Mouse (Mus musculus): Measurements from ENCODE around the gene Psmc6.

DNA sequence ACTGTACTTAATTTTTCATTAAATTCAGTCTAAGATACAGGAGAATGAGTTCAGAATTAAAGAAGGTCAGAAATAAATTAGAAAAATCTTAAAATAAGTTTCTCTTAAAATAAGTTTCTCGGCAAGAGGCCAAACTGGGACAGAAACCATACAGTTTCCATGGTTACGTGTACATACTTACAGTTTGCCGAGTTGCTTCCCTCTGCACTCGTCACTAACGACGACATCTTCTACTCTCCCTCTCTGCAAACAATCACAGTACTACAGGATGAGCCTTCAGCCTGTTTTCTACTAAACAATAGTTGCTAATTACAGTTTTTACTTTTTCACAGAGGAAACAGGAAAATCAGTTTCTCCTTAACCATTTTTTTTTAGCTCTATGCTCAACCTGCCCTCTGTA is 51.2 kb downstream of the Psmc6 start:
- TF ChIP-seq CTCF (IDR thresholded peaks at IDR 0.05; ENCODE audit: borderline replicate concordance, control insufficient read depth, extremely low read depth, insufficient read depth, low read length, poor library complexity) = no peak
- TF ChIP-seq POLR2A (IDR thresholded peaks at IDR 0.05; ENCODE audit: control insufficient read depth, extremely low read depth, insufficient read depth, low read length, poor library complexity) = no peak

Data from thymus, adult 2 months (tissue).